Mouse (Mus musculus): ENCODE measurements at regions not wholly inside any gene's neighbourhood (a gene's known extent, or its start where the extent isn't known, plus 50 kb on each side); places are given as distances from the start of the nearest gene placed in this dataset.

DNA sequence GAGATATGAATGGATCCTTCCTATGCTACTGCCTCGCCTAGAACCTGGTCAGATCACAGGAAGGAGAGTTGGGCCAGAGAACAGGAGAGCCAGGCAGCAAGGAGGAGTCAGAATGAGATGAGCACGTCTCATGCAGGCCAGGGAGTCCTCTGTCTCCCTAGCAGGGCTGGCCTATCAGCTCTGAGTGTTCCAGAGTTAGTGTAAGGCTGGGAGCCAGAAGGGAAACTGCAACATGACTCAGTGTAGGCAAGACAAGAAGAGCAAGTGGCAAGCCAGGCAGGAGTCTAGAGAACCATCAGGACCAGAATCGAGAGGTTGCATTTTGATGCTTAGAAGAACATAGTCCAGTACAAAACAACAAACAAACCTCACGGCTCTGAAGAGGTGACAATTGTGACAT is 249.6 kb downstream of the Hivep2 start:
- Histone ChIP-seq H3K9ac (no peak overlapping the region), H3K4me3 (replicated peaks) (no peak overlapping the region)
- 78% methylated on average over 4 of the region's 4 CpGs for WGBS

DNA sequence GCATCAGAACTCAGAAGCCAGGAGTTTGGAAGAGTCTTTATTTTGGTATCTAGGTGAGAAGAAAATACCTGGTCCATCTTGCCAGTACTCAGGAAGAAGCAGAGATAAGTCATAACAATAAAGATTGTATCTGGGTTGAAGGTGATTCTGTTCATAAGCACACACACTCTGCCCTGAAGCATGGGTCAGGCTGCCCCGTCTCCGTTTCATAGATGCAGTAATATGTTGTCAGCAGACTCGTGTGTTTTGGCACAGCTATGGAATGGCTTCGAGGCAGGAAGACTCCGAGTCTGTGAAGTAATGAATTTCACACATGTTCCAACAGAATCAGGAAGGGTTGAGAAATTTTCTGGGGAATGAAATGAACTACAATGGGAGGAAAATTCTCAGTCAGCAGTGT is 247.7 kb downstream of the Hivep2 start:
- H3K36me3 ChIP-seq (replicated peaks) = no peaks in the 10 kb centered on the region
- no peak overlapping the region for H3K9ac ChIP-seq
- ATAC-seq (ENCODE audit: low FRiP score) = no peak
- no peaks in the 10 kb centered on the region for H3K27me3 ChIP-seq
- H3K4me3 ChIP-seq (replicated peaks) = no peak overlapping the region
- H3K4me1 ChIP-seq = no peaks in the 10 kb centered on the region
- no peak overlapping the region for H3K27ac ChIP-seq
- 81% methylated on average over 5 of the region's 5 CpGs for WGBS
- no peaks in the 10 kb centered on the region for H3K9me3 ChIP-seq
- H3K4me2 ChIP-seq = no peak overlapping the region

More for the DNA sequence above, 249.6 kb downstream of the Hivep2 start:
- Histone ChIP-seq H3K27me3 (no peaks in the 10 kb centered on the region), H3K9me3 (no peaks in the 10 kb centered on the region), H3K4me1 (no peaks in the 10 kb centered on the region), H3K36me3 (replicated peaks) (no peaks in the 10 kb centered on the region), H3K4me2 (no peak overlapping the region), H3K27ac (no peak overlapping the region)
- ATAC-seq (ENCODE audit: low FRiP score) = no peak

DNA sequence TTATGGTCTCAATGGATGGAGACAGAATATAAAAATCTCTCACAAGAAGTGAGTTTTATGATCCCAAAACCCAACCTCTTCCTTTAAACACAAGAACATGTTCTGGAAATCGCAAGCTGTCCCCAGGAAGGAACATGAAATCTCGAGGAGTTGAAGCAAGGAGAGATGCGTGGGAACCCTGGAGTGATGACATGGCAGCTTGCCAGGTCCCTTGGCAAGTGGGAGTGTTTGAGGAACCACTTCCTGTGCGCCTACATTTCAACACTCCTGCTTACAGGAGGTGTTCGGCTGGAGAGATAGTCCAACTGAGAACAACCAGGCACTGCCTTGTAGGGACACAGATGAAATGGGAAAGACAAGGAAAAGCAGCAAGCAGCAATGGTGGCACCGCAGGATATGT is 246.1 kb downstream of the Hivep2 start:
- Histone ChIP-seq H3K27ac (no peak overlapping the region), H3K4me1 (no peaks in the 10 kb centered on the region), H3K27me3 (no peaks in the 10 kb centered on the region), H3K4me2 (no peak overlapping the region), H3K4me3 (replicated peaks) (no peak overlapping the region), H3K9me3 (no peaks in the 10 kb centered on the region), H3K9ac (no peak overlapping the region), H3K36me3 (replicated peaks) (no peaks in the 10 kb centered on the region)
- 78% methylated on average over 6 of the region's 6 CpGs for WGBS
- no peak for ATAC-seq (ENCODE audit: low FRiP score)

DNA sequence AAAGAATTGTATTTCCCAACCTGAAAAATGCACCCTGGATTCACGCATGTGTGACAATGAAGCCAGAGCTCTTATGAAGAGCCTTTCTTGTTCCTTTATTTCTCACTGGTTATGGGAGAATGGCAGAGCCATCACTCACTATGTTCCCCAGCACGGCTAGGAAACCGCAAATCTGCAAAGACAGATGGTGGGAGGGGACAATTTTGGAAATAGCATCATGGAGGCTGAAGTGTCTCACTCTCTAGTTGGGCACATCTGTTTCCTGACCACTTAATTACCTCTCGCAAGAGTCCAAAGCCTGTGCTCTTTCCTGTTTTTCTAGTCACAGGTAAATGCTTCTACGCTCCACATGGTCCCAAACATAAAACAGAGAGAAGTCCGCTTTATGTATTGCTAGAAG is 245.6 kb downstream of the Hivep2 start:
- no peak overlapping the region for H3K9ac ChIP-seq
- H3K27me3 ChIP-seq = no peaks in the 10 kb centered on the region
- H3K4me2 ChIP-seq = no peak overlapping the region
- H3K4me1 ChIP-seq = no peaks in the 10 kb centered on the region
- ATAC-seq (ENCODE audit: low FRiP score) = no peak
- 91% methylated on average over 6 of the region's 6 CpGs for whole genome bisulfite sequencing
- no peak overlapping the region for H3K4me3 ChIP-seq (replicated peaks)
- H3K9me3 ChIP-seq = no peaks in the 10 kb centered on the region
- no peak overlapping the region for H3K27ac ChIP-seq
- H3K36me3 ChIP-seq (replicated peaks) = no peaks in the 10 kb centered on the region

DNA sequence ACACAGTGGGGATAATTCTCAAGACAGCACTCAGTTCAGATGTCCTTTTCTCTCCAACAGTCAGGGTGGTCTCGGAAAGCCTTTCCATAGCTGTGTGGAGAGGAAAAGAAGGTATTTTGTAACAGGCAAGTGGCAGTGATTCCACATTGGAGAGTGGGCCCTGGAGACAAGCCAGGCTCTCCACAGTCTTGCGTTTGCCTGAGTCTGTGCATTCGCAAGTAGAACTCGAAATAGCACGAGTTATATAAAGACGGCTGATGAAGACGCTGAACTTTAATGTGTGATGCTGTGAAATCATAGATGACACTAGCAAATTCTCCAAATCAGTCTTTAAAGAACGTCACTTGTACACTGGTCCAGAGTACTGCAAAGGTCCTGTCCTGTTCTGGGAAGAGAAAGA is 244.6 kb downstream of the Hivep2 start:
- H3K4me3 ChIP-seq (replicated peaks) = no peak overlapping the region
- no peaks in the 10 kb centered on the region for H3K27me3 ChIP-seq
- 95% methylated on average over 8 of the region's 8 CpGs for WGBS
- H3K4me2 ChIP-seq = no peak overlapping the region
- ATAC-seq (ENCODE audit: low FRiP score) = no peak
- H3K27ac ChIP-seq = no peak overlapping the region
- H3K4me1 ChIP-seq = no peaks in the 10 kb centered on the region
- no peaks in the 10 kb centered on the region for H3K36me3 ChIP-seq (replicated peaks)
- H3K9me3 ChIP-seq = no peaks in the 10 kb centered on the region
- no peak overlapping the region for H3K9ac ChIP-seq

DNA sequence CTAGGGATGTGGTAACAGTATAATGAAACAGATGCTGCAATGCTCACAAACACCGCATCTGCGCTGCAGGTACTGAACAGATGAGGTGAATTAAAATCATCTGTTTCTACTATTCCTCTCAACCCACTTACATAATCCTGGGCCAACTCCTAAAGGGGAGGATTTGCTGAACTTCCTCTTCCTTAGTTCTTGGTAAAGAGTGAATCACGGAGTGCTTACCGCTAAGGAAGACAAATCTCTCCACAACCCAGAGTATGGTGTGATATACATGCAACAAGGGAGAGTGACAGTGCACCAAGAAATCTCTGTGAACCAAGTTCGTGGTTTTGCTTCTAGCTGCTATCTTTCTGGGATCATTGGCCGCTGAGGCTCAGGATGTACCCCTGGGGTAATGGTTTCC is 244.2 kb downstream of the Hivep2 start:
- Histone ChIP-seq H3K9me3 (no peaks in the 10 kb centered on the region), H3K27me3 (no peaks in the 10 kb centered on the region), H3K36me3 (replicated peaks) (no peaks in the 10 kb centered on the region), H3K4me2 (no peak overlapping the region), H3K4me3 (replicated peaks) (no peak overlapping the region), H3K9ac (no peak overlapping the region), H3K4me1 (no peaks in the 10 kb centered on the region), H3K27ac (no peak overlapping the region)
- no peak for ATAC-seq (ENCODE audit: low FRiP score)
- 92% methylated on average over 6 of the region's 6 CpGs for WGBS

DNA sequence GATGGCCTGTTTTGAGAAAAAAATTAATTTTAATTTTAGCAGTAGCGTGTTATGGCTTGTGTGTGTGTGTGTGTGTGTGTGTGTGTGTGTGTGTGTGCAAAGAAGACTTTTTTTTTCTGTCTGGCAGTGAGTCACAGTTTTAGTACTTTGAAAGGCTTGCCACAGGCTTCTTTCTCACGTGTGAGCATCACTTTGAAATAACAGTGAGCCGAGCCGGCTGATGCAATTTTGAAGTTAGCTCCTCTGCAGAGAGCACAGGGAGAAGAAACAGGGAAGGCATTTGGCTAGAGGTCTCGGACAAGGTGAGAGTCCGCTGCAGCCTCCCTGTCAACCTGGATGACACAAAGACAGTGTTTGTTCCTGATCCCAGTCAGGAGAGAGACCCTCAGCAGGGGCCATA is 242.3 kb downstream of the Hivep2 start:
- Histone ChIP-seq H3K4me2 (no peak overlapping the region), H3K9me3 (no peaks in the 10 kb centered on the region), H3K4me3 (replicated peaks) (no peak overlapping the region), H3K36me3 (replicated peaks) (no peaks in the 10 kb centered on the region), H3K27ac (no peak overlapping the region), H3K9ac (no peak overlapping the region), H3K4me1 (no peaks in the 10 kb centered on the region), H3K27me3 (no peaks in the 10 kb centered on the region)
- no peak for ATAC-seq (ENCODE audit: low FRiP score)
- 85% methylated on average over 6 of the region's 6 CpGs for WGBS

DNA sequence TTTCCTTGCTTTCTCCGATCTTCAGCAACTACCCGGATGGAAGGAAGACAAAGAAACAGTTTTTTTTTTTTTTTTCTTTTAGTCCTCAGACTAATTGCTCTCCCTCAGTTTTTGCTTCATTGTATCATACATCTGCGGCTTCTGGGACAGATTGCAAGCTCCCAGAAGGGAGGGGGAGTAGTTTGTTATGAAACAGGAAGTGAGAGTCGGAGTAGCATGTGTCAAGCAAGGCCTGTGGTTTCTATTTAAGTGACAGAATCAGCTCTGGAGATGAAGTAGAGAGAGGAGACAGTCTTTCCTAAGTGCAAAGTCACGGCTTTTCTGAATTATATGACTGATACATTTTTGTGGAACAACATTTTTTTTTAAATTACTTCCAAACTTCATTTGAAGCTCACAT is 241.7 kb downstream of the Hivep2 start:
- Histone ChIP-seq H3K9ac (no peak overlapping the region), H3K4me3 (replicated peaks) (no peak overlapping the region), H3K4me2 (no peak overlapping the region), H3K4me1 (no peaks in the 10 kb centered on the region), H3K36me3 (replicated peaks) (no peaks in the 10 kb centered on the region), H3K27ac (no peak overlapping the region), H3K9me3 (no peaks in the 10 kb centered on the region), H3K27me3 (no peaks in the 10 kb centered on the region)
- WGBS = 63% methylated on average over 5 of the region's 5 CpGs
- ATAC-seq (ENCODE audit: low FRiP score) = no peak

DNA sequence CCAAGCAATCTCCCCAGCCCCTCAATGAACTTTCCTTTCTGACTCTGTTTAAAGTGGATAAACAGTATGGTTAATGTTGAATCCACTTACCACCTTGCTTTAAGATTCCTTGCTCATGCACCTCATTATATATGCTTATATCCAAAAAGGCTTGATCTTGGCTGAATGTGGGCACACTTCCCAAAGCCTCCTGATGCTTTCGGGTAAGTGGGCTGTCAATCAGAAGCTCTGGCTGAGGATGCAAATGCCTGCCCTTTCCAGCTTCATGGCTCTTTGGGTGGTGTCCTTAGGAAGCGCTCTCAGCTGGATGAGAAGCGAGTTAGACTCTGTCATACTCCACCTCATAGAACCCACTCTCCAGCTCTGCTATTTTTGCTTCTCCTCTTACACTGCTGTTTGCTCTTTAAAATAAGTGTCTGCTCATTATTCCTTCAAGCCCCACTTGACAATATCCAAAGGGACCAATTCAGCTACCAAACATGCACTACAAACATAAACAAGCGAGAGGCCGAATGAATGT is 241.2 kb downstream of the Hivep2 start:
- no peaks in the 10 kb centered on the region for H3K9me3 ChIP-seq
- no peaks in the 10 kb centered on the region for H3K36me3 ChIP-seq (replicated peaks)
- 79% methylated on average over 5 of the region's 5 CpGs for WGBS
- no peak overlapping the region for H3K4me2 ChIP-seq
- no peaks in the 10 kb centered on the region for H3K4me1 ChIP-seq
- no peak overlapping the region for H3K9ac ChIP-seq
- ATAC-seq (ENCODE audit: low FRiP score) = no peak
- no peak overlapping the region for H3K4me3 ChIP-seq (replicated peaks)
- no peak overlapping the region for H3K27ac ChIP-seq
- H3K27me3 ChIP-seq = no peaks in the 10 kb centered on the region

All from forebrain, embryonic 12.5 days (tissue).